Mouse (Mus musculus) heart, embryonic 14.5 days (tissue): ENCODE results near the gene Rcc1l. TPM values are rescaled to one million over a fixed set of nuclear protein-coding genes. Genes with fewer than 3 reads are reported as not detected.

Source experiments
- ATAC-seq: fragments of 200-750 bp; cut with Nextera tagmentation; 2 replicates; pipeline ENCODE4 v1.8.0; 2017; ENCODE audit warnings: low read depth, moderate TSS enrichment; ENCODE audit not compliant: insufficient number of reproducible peaks, insufficient read depth, low FRiP score
- H3K27ac ChIP-seq, 2 experiments: fragments of 200-500 bp in 1 of 2; fragments of 300-500 bp in 1 of 2; sonication (generic) in 1 of 2; replicated peaks in 1 of 2; 2 replicates each; pipeline ENCODE4 v1.5.1; 2012 to 2014; ENCODE audit warnings: low read depth in 2 of 2, low read length in 2 of 2, control low read depth in 1 of 2, mild to moderate bottlenecking in 1 of 2, mixed read lengths in 1 of 2; ENCODE audit not compliant: control insufficient read depth in 1 of 2, insufficient read depth in 1 of 2
- H3K27me3 ChIP-seq: fragments of 300-500 bp; sonication (generic); 2 replicates; pipeline ENCODE4 v1.6.1; 2014; ENCODE audit warnings: mild to moderate bottlenecking, low read length, control low read depth; ENCODE audit not compliant: control insufficient read depth, insufficient read depth
- H3K36me3 ChIP-seq: fragments of 300-500 bp; sonication (generic); 2 replicates; pipeline ENCODE4 v1.6.1; 2014; ENCODE audit warnings: mild to moderate bottlenecking, control low read depth, low read length, mixed read lengths; ENCODE audit not compliant: control insufficient read depth, insufficient read depth
- H3K4me1 ChIP-seq, 2 experiments: fragments of 200-500 bp in 1 of 2; fragments of 300-500 bp in 1 of 2; sonication (generic) in 1 of 2; 2 replicates each; pipeline ENCODE4 v1.6.1; 2012 to 2014; ENCODE audit warnings: low read length in 2 of 2, control low read depth in 1 of 2, mixed read lengths in 1 of 2; ENCODE audit not compliant: control insufficient read depth in 2 of 2, insufficient read depth in 2 of 2
- H3K4me2 ChIP-seq: fragments of 300-500 bp; sonication (generic); 2 replicates; pipeline ENCODE4 v1.6.1; 2014; ENCODE audit warnings: mild to moderate bottlenecking, low read length
- H3K4me3 ChIP-seq, 2 experiments: fragments of 200-500 bp in 1 of 2; fragments of 300-500 bp in 1 of 2; sonication (generic) in 1 of 2; 2 replicates each; pipeline ENCODE4 v1.5.1; 2012 to 2014; ENCODE audit warnings: low read length in 2 of 2, mild to moderate bottlenecking in 2 of 2, control low read depth in 1 of 2, low read depth in 1 of 2, moderate library complexity in 1 of 2; ENCODE audit not compliant: control insufficient read depth in 1 of 2, insufficient read depth in 1 of 2
- H3K9ac ChIP-seq: fragments of 300-500 bp; sonication (generic); 2 replicates; pipeline ENCODE4 v1.6.1; 2014; ENCODE audit warnings: mild to moderate bottlenecking, low read length
- H3K9me3 ChIP-seq: fragments of 300-500 bp; sonication (generic); 2 replicates; pipeline ENCODE4 v1.6.1; 2016; ENCODE audit warnings: low read length, control low read depth; ENCODE audit not compliant: control insufficient read depth
- WGBS: fragments of 180-500 bp; shearing (Covaris S2); extraction: QIAGEN DNeasy Blood & Tissue Kit; methylation state at CpG from one replicate; pipeline ENCODE4 v1.1.7; 2014; 5-methylcytosine and 5-hydroxymethylcytosine counted together
- polyA plus RNA-seq: library from polyadenylated mRNA; unstranded; fragments of >200 nt; fragmentation: Nextera tagmentation; extraction: Ambion mirVana; gene quantifications from 2 replicates; pipeline ENCODE4 v1.2.1, GENCODE M21; 2014

Gene Rcc1l
- polyA plus RNA-seq, 1 experiment from 2014 or later = 18.8 TPM

- Histone ChIP-seq H3K4me2 (no peak overlapping the region), H3K4me1 (no peaks in the 10 kb centered on the region; a peak in 1 of 4 replicates), H3K4me3 (no peak overlapping the region), H3K27me3 (no peaks in the 10 kb centered on the region), H3K9ac (no peak overlapping the region), H3K9me3 (no peaks in the 10 kb centered on the region), H3K27ac (no peak overlapping the region), H3K36me3 (no peaks in the 10 kb centered on the region)
- peak; percentile 28; the same call in 1 of the 2 replicates for ATAC-seq
- 40% methylated on average over 11 of the region's 11 CpGs for WGBS
Measured at GRCm38 (mm10) chr5:134209931-134210554, 33.5 kb upstream of the Rcc1l start.

GRCm38 (mm10) chr5:134206721-134207120 lies 30.1 kb upstream of the Rcc1l start:
- no peak overlapping the region for H3K27ac ChIP-seq
- no peak overlapping the region for H3K4me2 ChIP-seq
- no peak overlapping the region for H3K9ac ChIP-seq
- WGBS = 76% methylated on average over 10 of the region's 10 CpGs
- no peak overlapping the region for H3K4me3 ChIP-seq
- no peaks in the 10 kb centered on the region for H3K27me3 ChIP-seq
- no peaks in the 10 kb centered on the region for H3K4me1 ChIP-seq
- ATAC-seq = no peak
- H3K36me3 ChIP-seq = peaks cover 19% of the 10 kb centered on the region
- H3K9me3 ChIP-seq = no peaks in the 10 kb centered on the region

DNA sequence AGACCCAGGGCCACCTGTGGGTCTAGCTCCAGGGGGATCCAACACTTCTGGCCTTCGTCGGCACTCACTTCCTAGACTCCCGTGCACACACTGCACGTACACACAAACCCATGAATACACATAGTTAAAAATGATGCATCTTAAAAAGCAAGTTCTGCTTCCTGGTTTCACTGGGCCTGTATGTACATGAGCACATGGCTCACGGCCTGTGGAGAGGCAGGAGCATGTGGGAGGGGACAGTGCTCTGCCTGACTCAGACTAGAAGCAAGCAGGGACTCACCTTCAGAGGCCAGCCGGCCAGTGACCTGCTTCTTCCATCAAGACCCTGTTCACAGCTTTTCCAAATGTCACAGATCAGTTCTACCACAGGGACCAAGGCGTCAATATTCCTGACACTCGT lies 17.1 kb upstream of the Rcc1l start:
- Histone ChIP-seq H3K4me2 (no peak overlapping the region), H3K27me3 (no peaks in the 10 kb centered on the region), H3K9me3 (no peaks in the 10 kb centered on the region), H3K9ac (no peak overlapping the region), H3K4me3 (no peak overlapping the region), H3K27ac (no peak overlapping the region), H3K36me3 (peaks cover 41% of the 10 kb centered on the region), H3K4me1 (no peaks in the 10 kb centered on the region)
- no peak for ATAC-seq
- 82% methylated on average over 8 of the region's 8 CpGs for WGBS

GRCm38 (mm10) chr5:134188571-134188970 lies 12.0 kb upstream of the Rcc1l start:
- 86% methylated on average over 7 of the region's 7 CpGs for WGBS
- H3K36me3 ChIP-seq = peaks cover 8% of the 10 kb centered on the region; the same call in 1 of the 2 replicates

DNA sequence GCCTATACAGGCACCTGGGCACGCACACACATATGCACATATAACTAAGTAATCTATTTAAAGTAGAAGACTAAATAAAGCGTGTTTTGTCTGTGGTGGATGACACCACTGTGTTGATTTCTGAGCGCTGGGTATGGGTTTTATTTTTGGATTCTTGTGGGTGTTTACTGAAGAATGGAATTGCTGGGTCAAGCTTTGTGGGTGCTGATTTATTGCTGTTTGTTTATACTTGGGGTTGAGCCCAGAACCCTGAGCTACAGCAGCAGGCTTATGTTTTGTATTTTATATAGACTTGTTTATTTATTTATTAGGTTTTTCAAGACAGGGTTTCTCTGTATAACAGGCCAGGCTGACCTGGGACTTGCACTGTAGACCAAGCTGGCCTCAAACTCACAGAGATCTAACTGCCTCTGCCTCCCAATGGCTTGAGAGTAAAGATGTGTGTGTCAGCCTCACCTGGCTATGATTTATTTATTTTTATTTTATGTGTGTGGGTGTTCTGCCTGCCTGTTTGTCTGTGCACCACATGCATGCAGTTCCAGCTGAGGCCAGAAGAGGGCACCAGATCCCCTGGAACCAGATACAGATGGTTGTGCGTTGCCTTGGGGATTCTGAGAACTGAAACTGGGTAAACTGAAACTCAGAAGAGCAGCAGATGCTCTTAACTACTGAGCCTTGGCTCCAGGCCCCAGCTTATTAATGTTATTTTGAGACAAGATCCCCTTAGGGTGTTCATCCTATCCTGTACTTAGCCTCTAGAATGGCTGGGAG lies 10.6 kb upstream of the Rcc1l start:
- no peak overlapping the region for H3K9ac ChIP-seq
- no peak for ATAC-seq
- H3K4me2 ChIP-seq = no peak overlapping the region
- H3K9me3 ChIP-seq = no peaks in the 10 kb centered on the region
- no peaks in the 10 kb centered on the region for H3K27me3 ChIP-seq
- no peaks in the 10 kb centered on the region for H3K36me3 ChIP-seq
- no peak overlapping the region for H3K4me3 ChIP-seq
- H3K27ac ChIP-seq = no peak overlapping the region
- peaks cover 10 to 11% of the 10 kb centered on the region in 2 experiments for H3K4me1 ChIP-seq
- 75% methylated on average over 4 of the region's 4 CpGs for WGBS

More at GRCm38 (mm10) chr5:134188571-134188970, 12.0 kb upstream of the Rcc1l start:
- Histone ChIP-seq H3K9me3 (no peaks in the 10 kb centered on the region), H3K4me3 (no peak overlapping the region), H3K4me1 (peaks cover under 1 to 1% of the 10 kb centered on the region in 2 experiments), H3K4me2 (no peak overlapping the region), H3K27ac (no peak overlapping the region), H3K27me3 (no peaks in the 10 kb centered on the region), H3K9ac (no peak overlapping the region)
- ATAC-seq = no peak

DNA sequence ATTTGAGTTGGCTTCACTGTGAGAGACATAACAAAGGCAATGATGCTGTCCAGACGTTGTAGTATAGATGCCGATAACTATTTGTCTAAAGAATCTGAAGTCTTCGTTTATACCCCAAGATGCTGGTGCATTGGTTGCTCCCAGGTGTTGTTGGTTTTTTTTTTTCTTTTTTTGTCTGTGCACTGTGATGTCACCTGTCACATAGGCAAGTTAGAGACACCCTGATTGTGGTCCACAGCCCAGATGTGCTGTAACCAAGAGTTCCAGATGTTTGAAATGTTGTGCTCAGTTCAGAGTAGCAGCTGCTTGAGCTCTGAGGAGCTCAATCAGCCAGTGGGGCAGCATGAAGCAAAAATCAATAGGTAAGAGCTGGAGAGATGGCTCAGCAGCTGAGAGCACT lies 9.5 kb upstream of the Rcc1l start:
- Histone ChIP-seq H3K27me3 (no peaks in the 10 kb centered on the region), H3K9ac (no peak overlapping the region), H3K4me1 (peaks cover 10 to 11% of the 10 kb centered on the region in 2 experiments), H3K4me2 (no peak overlapping the region), H3K4me3 (no peak overlapping the region), H3K27ac (no peak overlapping the region), H3K36me3 (no peaks in the 10 kb centered on the region), H3K9me3 (no peaks in the 10 kb centered on the region)
- 81% methylated on average over 3 of the region's 3 CpGs for WGBS
- no peak for ATAC-seq

GRCm38 (mm10) chr5:134183880-134184808 lies 7.6 kb upstream of the Rcc1l start, which contains the start of gene Gtf2ird2:
Gene Gtf2ird2 (plus strand): TSS chr5:134184019.
- Histone ChIP-seq H3K9ac (peak within 1 kb of the TSS; percentile 83), H3K36me3 (no peaks in the 10 kb centered on the region), H3K4me3 (peak within 1 kb of the TSS; percentile 66 to 83), H3K4me2 (peak within 1 kb of the TSS; percentile 83), H3K9me3 (no peaks in the 10 kb centered on the region), H3K27ac (peak within 1 kb of the TSS; percentile 87 to 90), H3K27me3 (no peaks in the 10 kb centered on the region), H3K4me1 (peaks cover 10 to 11% of the 10 kb centered on the region in 2 experiments)
- peak; percentile 96 for ATAC-seq
- WGBS = under 1% methylated on average over 90 of the region's 92 CpGs
